Mouse (Mus musculus): Measurements from ENCODE around the gene Gins1.
"Not testable (repeated sequence)": the region's sequence is repeated elsewhere in the genome, so short reads cannot be mapped to it uniquely, and the experiment has no call there.

Gene Gins1

GRCm38 (mm10) chr2:150904936-150905450 lies at the start of gene Gins1:
Gene Gins1 (plus strand): TSS chr2:150905400.
- DNase-seq (ENCODE audit: low spot score in 2 of 2): no peak

DNA sequence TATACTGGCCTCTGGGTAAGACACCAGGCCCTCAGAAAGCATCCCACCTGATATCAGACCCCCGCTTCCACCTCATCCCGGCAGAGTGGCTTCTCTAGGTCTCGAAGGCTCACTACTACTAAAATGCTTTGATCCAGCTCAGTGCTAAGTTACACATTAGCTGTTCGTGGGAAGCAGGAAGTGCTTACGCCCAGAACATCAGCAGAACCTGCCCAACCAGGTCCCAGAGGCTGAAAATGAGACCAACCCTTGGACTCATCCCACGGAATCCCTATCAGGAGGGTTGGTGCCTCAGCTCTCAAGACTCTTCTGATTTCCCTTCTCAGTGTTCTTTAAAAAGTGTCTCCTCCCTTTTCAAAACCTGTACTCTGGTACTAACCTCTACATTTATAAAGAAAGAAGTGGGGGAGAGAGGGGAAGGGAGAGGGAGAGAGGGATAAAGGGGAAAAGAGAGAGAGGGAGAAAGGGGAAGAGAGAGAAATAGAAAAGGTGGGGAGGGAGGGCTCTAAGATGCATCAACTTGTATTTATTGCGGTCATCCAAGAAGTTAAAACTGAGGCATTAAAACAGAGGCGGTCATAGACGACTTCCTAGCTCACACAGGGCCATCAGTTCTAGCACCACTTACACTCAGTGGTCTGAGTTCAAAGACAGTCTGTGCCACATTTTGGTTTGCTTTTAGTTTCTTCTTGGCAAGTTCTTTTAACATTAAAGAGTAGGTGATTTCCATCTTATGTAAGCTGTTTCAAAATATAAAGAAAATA lies 46.3 kb upstream of the Gins1 start:
- no peak for DNase-seq (ENCODE audit: low spot score in 2 of 2)

DNA sequence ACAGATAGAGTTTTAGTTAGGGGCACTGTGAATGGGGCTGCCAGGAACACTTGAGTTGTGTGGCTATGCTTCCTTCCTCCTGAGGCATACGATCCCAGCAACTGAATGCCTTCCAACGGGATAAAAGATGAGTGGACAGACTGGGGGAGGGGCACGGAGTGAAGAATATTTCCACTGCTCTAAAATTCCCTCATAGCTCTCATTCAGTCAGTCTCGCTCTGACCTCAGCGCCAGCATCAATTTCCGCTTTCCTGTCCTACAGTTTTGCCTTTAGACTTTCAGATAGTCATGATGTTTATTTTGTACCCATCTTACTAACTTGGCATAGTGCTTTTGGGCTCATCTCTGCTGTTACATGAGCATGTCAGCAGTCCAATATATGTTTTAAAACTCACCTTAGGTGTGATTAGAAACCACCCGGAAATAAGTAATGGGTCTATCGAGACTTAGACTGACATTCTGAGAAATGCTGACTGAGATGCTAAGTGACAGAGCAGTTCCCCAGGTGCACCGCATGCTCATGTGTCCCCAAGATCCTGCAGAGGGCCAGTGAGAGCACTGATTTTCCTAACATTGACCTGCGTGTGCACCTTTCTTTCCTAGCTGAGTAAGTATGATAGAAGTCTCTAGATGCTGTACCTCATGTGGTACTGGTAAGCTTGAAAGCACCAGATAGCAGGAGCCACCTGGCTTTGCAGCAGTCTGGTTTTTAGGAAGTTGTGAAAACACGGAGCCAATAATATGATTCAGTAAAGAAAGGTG lies 45.3 kb upstream of the Gins1 start:
- DNase-seq (ENCODE audit: low spot score in 2 of 2): no peak

DNA sequence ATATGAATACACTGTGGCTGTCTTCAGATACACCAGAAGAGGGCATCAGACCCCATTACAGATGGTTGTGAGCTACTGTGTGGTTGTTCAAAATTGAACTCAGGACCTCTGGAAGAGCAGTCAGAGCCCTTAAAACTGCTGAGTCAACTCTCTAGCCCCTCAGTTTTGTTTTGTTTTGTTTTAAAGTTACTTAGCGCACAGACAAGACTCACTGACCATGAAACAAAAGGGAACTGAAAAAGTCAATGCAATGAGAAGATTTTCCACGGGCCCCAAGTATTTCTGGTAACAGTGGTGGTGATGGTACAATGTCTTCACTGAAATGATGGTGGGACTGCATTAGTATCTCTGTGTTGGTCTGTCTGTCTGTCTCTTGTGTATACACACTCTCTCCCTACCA lies 44.1 kb upstream of the Gins1 start:
- DNase-seq (ENCODE audit: low spot score in 2 of 2): no peak

- DNase-seq (ENCODE audit: low spot score in 2 of 2): no peak
Observed at GRCm38 (mm10) chr2:150867021-150867420, 38.2 kb upstream of the Gins1 start.

DNA sequence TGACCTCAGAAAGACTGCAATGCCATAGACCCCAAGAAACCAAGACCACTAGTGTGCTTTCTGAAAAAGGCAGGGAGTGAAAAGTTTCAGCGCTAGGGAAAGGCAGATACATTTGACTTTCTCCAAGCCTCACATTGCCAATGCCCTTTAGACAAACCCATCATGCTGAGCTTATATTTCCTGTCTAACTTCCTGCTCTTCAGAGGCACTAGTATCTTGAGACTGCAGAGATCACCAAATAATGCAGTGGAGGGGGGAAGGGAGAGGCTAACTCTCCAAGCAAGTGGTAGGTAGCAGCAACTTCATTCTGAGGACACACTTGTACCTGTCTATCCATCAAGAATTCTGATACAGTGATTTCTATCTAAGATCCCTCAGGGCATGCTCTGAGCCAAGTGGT lies 35.8 kb upstream of the Gins1 start:
- no peak for DNase-seq (ENCODE audit: low spot score in 2 of 2)

DNA sequence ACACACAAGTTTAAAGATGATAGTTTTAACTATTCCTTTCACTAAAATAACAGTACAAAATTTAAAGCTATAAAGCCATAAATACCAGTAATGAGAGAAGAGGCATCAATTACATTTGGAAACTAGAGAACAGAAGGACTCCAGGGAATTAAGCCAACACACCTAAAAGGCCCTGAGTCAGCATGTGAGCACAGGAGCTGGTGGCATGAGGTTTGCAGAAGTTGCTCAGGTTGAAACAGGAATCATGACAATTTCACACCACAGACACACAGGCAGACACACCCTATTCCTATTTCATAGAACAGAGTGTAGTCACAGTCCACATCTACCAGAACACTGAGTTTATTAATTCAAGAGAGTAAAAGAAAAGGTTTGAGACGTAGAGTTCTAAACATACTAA lies 30.7 kb upstream of the Gins1 start:
- no peak for DNase-seq (ENCODE audit: low spot score in 2 of 2)

DNA sequence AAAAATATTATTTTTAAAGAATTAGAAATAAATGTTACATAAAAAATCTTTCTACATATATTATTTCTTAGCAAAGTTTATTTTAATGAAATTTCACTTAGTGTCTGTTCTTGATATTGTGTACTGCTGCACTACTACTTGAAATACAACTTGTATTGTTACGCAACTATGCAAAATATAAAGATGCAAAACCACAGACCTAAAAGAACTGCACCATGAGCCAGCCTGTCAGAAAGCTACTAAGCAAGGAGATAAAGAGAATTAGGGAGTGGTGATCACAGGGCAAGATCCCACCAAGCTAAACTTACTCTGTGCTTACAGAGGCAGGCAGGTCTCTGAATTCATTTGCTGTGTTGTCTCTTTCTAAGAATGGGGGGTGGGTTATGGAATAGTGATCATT lies 30.0 kb upstream of the Gins1 start:
- DNase-seq (ENCODE audit: low spot score in 2 of 2): no peak

DNA sequence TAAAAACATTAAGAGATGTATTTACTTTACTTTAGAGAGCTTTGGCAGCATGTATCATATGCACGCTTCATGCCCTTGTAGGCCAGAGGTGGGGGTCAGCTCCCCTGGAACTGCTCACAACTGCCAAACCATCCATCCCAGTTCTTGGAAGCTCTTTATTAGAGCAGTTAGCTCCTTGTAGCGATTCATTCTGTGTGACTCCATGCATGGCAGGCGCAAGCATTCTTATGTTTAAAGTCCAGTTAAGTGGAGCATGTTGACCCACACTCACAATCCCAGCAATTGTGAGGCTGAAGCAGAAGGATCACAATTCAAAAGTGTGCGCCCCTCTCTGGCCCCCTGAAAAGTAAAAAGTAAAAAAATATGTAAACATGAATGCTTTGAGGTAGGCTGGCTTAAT lies 27.6 kb upstream of the Gins1 start:
- DNase-seq (ENCODE audit: low spot score in 2 of 2): no peak

GRCm38 (mm10) chr2:150884075-150884778 lies 21.0 kb upstream of the Gins1 start:
- DNase-seq (ENCODE audit: low spot score in 2 of 2): no peak

DNA sequence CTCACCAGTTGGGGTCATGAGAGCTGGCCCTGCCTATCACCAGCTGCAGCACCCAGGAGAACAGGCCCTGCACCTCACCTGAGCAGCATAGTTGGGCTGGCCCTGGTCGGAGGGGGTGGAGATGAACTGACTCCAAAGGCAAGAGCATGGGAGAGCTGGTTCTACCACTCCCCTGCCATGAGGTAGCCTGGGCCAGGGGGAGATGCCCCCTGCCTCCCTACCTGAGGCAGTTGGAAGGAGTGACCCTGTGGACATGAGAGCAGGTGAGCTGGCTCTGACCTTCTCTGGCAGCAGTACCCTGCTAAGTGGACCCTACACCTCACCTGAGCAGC lies 20.5 kb upstream of the Gins1 start:
- no peak for DNase-seq (ENCODE audit: low spot score in 2 of 2)

- no peak for DNase-seq (ENCODE audit: low spot score in 2 of 2)
Observed at GRCm38 (mm10) chr2:150885814-150886213, 19.4 kb upstream of the Gins1 start.

- DNase-seq (ENCODE audit: low spot score in 2 of 2): no peak
Observed at GRCm38 (mm10) chr2:150886315-150886714, 18.9 kb upstream of the Gins1 start.

- no peak for DNase-seq (ENCODE audit: low spot score in 2 of 2)
Observed at GRCm38 (mm10) chr2:150887370-150887769, 17.8 kb upstream of the Gins1 start.

DNA sequence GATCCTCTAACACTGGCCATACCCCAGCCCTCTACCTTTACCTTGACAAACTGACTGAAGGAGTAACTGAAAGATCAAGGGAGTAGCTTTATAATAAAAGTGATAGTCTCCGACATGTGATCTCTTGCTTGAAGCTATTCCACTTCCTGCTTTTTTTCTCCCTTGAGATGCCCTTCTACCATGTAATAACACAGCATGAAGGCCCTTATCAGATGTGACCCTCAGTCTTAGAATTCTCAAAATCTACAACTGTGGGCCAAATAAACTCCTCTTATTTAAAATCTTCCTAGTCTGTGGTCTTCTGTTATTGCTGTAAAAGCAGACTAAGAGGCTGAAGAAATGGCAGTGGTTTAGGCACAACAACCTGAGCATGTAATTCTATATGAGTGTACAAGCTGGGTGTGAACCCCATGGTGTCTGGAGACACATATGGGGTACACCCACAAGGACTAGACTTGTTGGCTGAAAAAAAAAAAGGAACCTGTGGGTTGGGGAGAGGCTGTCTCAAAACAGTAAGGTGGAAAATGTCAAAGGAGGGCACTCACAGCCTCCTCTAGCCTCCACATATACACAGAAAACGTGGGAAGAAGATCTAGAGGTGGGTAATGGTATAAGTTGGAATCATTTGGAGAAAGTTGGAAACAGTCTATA lies 10.5 kb upstream of the Gins1 start:
- DNase-seq (ENCODE audit: low spot score in 2 of 2): no peak

GRCm38 (mm10) chr2:150895691-150896252 lies 9.4 kb upstream of the Gins1 start:
- DNase-seq (ENCODE audit: low spot score in 2 of 2): no peak

- no peak for DNase-seq (ENCODE audit: low spot score in 2 of 2)
Observed at GRCm38 (mm10) chr2:150900341-150900740, 4.9 kb upstream of the Gins1 start.

DNA sequence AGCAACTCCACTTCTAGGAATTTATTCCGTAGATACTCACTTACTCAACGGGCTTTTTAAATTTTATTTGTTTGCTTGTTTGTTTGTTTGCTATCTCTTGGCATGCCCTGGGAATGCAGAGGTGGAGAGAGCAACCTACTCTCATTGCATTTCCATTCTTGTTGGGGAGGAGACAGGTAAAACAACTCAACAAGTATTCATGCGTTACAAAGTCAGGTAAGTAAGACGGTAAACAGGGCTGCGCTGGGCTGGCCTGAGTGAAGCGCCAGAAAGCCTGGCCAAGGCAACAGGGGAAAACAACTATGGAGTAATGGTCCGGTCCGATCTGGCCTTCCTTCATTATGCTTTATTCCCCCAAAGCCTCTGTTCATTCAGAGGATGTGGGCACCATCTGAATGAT lies 2.9 kb upstream of the Gins1 start:
- no peak for DNase-seq (ENCODE audit: low spot score in 2 of 2)

GRCm38 (mm10) chr2:150904272-150904935 lies 796 bp upstream of the Gins1 start, which contains the start of gene Abhd12:
Gene Abhd12 (minus strand): TSS chr2:150904741.
- DNase-seq (ENCODE audit: low spot score in 2 of 2): peak; percentile 98

DNA sequence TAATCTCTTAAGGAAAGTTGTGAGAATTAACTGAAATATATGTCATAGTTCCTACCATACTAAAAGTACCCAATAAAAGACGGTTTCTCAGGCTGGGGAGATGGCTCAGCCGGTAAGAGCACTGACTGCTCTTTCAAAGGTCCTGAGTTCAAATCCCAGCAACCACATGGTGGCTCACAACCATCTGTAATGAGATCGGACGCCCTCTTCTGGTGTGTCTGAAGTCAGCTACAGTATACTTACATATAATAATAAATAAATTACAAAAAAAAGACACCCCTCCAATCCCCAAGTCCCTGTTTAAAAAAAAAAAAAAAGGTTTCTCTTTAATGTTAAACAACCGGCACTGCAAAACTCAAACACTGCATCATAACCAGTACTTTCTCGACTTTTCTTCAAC lies 3.7 kb downstream of the Gins1 start:
- DNase-seq (ENCODE audit: low spot score in 2 of 2): not testable (repeated sequence)

DNA sequence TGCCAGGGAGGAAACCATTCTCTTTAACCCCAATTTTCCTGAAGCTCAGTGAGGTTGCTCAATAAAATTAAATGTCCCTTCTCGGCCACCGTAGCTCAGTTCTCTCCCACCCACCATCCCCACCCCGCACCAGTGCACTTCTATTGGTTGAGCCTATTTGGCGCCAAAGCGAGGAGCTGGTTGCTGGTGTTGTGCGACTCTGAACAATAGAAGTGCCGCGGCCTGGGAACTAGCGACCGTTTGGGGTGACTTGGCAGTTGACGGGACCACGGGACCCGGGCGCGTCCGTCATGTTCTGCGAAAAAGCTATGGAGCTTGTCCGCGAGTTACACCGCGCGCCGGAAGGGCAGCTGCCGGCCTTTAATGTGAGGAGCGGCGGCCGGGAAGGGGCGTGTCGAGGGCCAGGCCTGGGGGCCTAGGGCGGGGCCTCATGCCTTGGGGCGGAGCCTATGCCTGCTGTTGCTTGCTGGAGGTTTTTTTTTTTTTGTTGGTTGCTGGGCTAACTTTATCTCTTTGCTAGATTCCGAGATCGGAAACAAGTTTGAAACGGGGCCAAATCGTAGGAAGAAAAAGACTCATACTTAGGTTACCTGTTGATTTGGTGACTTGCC lies 4.3 kb downstream of the Gins1 start:
- DNase-seq (ENCODE audit: low spot score in 2 of 2): peak; percentile 93 to 95
